Mouse (Mus musculus) liver, embryonic 12.5 days (tissue): Measurements from ENCODE around the gene Crisp4. TPM values are rescaled to one million over a fixed set of nuclear protein-coding genes. Genes with fewer than 3 reads are reported as not detected.

Source experiments
- ATAC-seq: fragments of 200-750 bp; cut with Nextera tagmentation; 2 replicates; pipeline ENCODE4 v1.8.0; 2017; ENCODE audit warnings: moderate number of reproducible peaks, mild to moderate bottlenecking, moderate library complexity
- H3K27ac ChIP-seq: fragments of 300-500 bp; sonication (generic); 2 replicates; pipeline ENCODE4 v1.5.1; 2016; ENCODE audit warnings: mild to moderate bottlenecking
- H3K27me3 ChIP-seq: fragments of 300-500 bp; sonication (generic); replicated peaks from 2 replicates; pipeline ENCODE4 v1.6.1; 2016; ENCODE audit warnings: mild to moderate bottlenecking, moderate library complexity
- H3K36me3 ChIP-seq: fragments of 300-500 bp; sonication (generic); 2 replicates; pipeline ENCODE4 v1.6.1; 2016; ENCODE audit warnings: mild to moderate bottlenecking, moderate library complexity
- H3K4me1 ChIP-seq: fragments of 300-500 bp; sonication (generic); 2 replicates; pipeline ENCODE4 v1.6.1; 2016
- H3K4me2 ChIP-seq: fragments of 300-500 bp; sonication (generic); 2 replicates; pipeline ENCODE4 v1.6.1; 2016; ENCODE audit warnings: mild to moderate bottlenecking, moderate library complexity
- H3K4me3 ChIP-seq: fragments of 300-500 bp; sonication (generic); 2 replicates; pipeline ENCODE4 v1.5.1; 2016; ENCODE audit warnings: mild to moderate bottlenecking, moderate library complexity
- H3K9ac ChIP-seq: fragments of 300-500 bp; sonication (generic); 2 replicates; pipeline ENCODE4 v1.6.1; 2016; ENCODE audit warnings: mild to moderate bottlenecking, moderate library complexity
- H3K9me3 ChIP-seq: fragments of 300-500 bp; sonication (generic); replicated peaks from 2 replicates; pipeline ENCODE4 v1.6.1; 2016; ENCODE audit warnings: mild to moderate bottlenecking, moderate library complexity
- WGBS: fragments of 180-500 bp; shearing (Covaris S2); methylation state at CpG from one replicate; pipeline ENCODE4 v1.1.7; 2016; ENCODE audit not compliant: insufficient replicate concordance; 5-methylcytosine and 5-hydroxymethylcytosine counted together
- polyA plus RNA-seq: library from polyadenylated mRNA; unstranded; fragments of >200 nt; fragmentation: Nextera tagmentation; extraction: Ambion mirVana; gene quantifications from 2 replicates; pipeline ENCODE4 v1.2.1, GENCODE M21; 2016

Gene Crisp4
- polyA plus RNA-seq = not detected in 2 replicates

GRCm38 (mm10) chr1:18145802-18146201 lies at the start of gene Crisp4:
Crisp4 (minus strand) TSS chr1:18145902.
- no peak within 1 kb of the TSS for H3K4me3 ChIP-seq
- H3K4me2 ChIP-seq = no peak within 1 kb of the TSS
- H3K9ac ChIP-seq = no peak within 1 kb of the TSS
- H3K27ac ChIP-seq = no peak within 1 kb of the TSS
- no peaks in the 10 kb centered on the region for H3K4me1 ChIP-seq
- no peaks in the 10 kb centered on the region for H3K9me3 ChIP-seq
- WGBS = 47% methylated on average over 3 of the region's 3 CpGs
- H3K36me3 ChIP-seq = no peaks in the 10 kb centered on the region
- no peak for ATAC-seq
- H3K27me3 ChIP-seq = no peaks in the 10 kb centered on the region

GRCm38 (mm10) chr1:18191719-18192118 lies 46.0 kb upstream of the Crisp4 start:
- no peaks in the 10 kb centered on the region for H3K27me3 ChIP-seq
- no peak overlapping the region for H3K4me3 ChIP-seq
- 36% methylated on average over 4 of the region's 4 CpGs for WGBS
- H3K4me1 ChIP-seq = no peaks in the 10 kb centered on the region
- no peak overlapping the region for H3K9ac ChIP-seq
- no peak for ATAC-seq
- no peaks in the 10 kb centered on the region for H3K9me3 ChIP-seq
- H3K36me3 ChIP-seq = no peaks in the 10 kb centered on the region
- no peak overlapping the region for H3K4me2 ChIP-seq
- H3K27ac ChIP-seq = no peak overlapping the region

DNA sequence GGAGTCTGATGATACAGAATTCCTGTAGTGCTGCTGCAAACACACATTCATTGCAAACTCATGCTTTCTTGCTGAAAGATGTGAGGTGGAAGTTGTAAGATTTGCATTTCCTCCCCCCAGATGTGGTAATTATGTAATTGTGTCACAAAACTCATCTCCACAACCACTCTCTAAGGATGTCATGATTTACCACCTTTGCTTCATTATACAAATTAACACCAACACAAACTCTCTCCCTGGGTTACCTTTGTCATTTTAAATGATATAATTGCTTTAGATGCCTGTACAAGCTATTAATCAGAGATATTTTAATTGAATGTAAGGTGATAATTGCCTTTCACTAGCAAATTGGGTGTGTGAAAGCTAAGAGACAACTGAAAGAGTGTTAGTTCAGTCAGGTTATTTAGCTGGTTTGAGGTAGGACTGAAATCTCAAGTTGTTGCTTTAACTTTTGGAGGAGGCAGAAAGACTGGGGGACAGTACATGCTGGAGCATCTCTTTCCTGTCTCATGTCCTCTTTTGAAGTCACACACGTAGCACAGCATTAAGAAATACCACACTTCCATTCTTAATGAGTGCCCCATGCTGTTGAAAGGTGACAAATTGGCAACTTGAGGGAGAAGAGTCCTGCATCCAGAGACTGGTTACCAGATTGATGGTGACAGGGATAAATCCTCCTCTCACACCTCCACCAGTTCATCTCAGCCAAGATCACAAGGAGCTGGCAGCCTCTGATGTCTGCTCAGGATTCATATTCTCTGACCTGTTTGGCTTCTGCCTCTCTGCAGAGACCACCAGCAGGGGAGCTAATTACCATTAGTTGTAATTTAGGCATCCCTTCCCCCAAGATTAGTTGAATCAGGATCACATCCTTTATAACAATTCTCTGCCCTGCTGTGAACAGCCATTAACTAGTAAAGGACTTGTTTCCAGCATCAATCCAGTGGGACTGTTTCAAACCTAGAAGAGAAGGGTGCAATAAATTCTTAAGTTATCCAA lies 45.3 kb upstream of the Crisp4 start:
- H3K27ac ChIP-seq = no peak overlapping the region
- no peaks in the 10 kb centered on the region for H3K4me1 ChIP-seq
- no peak for ATAC-seq
- H3K4me3 ChIP-seq = no peak overlapping the region
- no peaks in the 10 kb centered on the region for H3K9me3 ChIP-seq
- no peaks in the 10 kb centered on the region for H3K27me3 ChIP-seq
- no peaks in the 10 kb centered on the region for H3K36me3 ChIP-seq
- no peak overlapping the region for H3K4me2 ChIP-seq
- WGBS = 14% methylated on average over 1 of the region's 1 CpGs
- H3K9ac ChIP-seq = no peak overlapping the region

DNA sequence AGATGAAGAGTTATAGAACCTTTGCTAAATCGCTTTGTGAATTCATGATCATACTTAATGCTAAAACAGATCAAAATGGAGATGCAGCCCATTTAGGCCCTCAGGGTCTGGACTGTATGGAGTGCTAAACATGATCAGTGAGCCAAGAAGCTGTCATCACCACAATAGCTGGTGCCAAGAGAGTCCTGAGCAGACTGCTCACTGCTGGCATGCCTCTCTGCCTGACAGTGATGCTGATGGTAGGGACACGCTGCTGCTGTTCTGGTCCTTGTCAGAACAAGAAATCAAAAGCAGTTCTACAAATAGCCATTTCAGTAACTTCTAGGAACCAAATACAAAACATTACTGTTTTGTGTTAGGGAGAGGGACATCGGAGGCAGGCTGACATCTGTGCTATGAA lies 35.5 kb upstream of the Crisp4 start:
- Histone ChIP-seq H3K9me3 (no peaks in the 10 kb centered on the region), H3K36me3 (no peaks in the 10 kb centered on the region), H3K27me3 (no peaks in the 10 kb centered on the region), H3K27ac (no peak overlapping the region), H3K9ac (no peak overlapping the region), H3K4me2 (no peak overlapping the region), H3K4me1 (no peaks in the 10 kb centered on the region), H3K4me3 (no peak overlapping the region)
- ATAC-seq = no peak
- 68% methylated on average over 3 of the region's 3 CpGs for WGBS

DNA sequence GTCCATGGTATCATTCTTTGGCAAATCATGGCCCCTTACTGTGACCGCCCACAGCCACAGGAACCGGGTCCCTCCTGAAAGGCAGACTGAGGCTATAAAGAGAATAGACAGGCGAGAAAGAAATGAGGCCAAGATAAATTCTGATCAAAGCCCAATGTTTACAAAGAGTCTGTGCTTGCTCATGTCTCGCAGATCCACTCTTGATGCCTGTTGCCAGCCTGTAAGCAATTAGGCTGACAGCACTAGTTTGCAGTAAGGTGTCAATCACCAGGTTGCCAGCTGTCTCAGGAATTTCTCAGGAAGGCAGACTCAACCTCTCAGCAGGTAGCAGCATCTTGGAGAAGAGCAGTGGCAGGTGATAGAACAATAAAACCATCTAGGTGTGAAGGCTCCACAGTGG lies 24.9 kb upstream of the Crisp4 start:
- 61% methylated on average over 4 of the region's 4 CpGs for WGBS
- Histone ChIP-seq H3K36me3 (no peaks in the 10 kb centered on the region), H3K4me3 (no peak overlapping the region), H3K4me2 (no peak overlapping the region), H3K4me1 (no peaks in the 10 kb centered on the region), H3K9me3 (no peaks in the 10 kb centered on the region), H3K27ac (no peak overlapping the region), H3K9ac (no peak overlapping the region), H3K27me3 (no peaks in the 10 kb centered on the region)
- ATAC-seq = no peak

- H3K4me3 ChIP-seq = no peak overlapping the region
- H3K27me3 ChIP-seq = no peaks in the 10 kb centered on the region
- no peaks in the 10 kb centered on the region for H3K4me1 ChIP-seq
- 39% methylated on average over 1 of the region's 1 CpGs for WGBS
- H3K9me3 ChIP-seq = no peaks in the 10 kb centered on the region
- no peak overlapping the region for H3K9ac ChIP-seq
- H3K4me2 ChIP-seq = no peak overlapping the region
- ATAC-seq = no peak
- no peak overlapping the region for H3K27ac ChIP-seq
- H3K36me3 ChIP-seq = no peaks in the 10 kb centered on the region
These were observed 22.6 kb upstream of the Crisp4 start for GRCm38 (mm10) chr1:18168261-18168660.

DNA sequence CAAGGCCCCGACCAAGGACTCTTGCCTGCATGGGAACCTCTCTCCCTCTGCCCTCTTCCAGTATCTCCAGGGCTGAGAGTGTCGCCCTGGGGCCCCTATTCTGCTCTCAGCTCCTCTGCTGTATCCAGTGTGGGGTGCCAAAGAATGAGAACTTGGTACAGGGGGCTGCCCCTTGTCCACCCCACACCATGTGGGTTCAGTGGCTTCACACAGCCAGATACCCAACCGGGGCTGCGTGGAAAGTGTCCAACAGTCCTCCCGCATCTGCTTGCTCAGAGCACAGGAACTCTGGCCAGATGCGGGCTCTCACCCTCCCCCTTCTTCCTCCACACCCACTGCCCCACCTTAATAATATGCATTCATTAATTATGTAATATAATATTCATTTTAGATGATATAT lies 13.4 kb upstream of the Crisp4 start:
- no peak for ATAC-seq
- 64% methylated on average over 6 of the region's 6 CpGs for WGBS
- H3K9ac ChIP-seq = no peak overlapping the region

GRCm38 (mm10) chr1:18148211-18148610 lies 2.5 kb upstream of the Crisp4 start:
- H3K4me1 ChIP-seq = no peaks in the 10 kb centered on the region
- no peak overlapping the region for H3K4me3 ChIP-seq
- ATAC-seq = no peak
- no peak overlapping the region for H3K9ac ChIP-seq
- no peaks in the 10 kb centered on the region for H3K9me3 ChIP-seq
- no peak overlapping the region for H3K27ac ChIP-seq
- no peaks in the 10 kb centered on the region for H3K27me3 ChIP-seq
- no peaks in the 10 kb centered on the region for H3K36me3 ChIP-seq
- no peak overlapping the region for H3K4me2 ChIP-seq

More for the DNA sequence above, 13.4 kb upstream of the Crisp4 start:
- H3K27me3 ChIP-seq = no peaks in the 10 kb centered on the region
- H3K27ac ChIP-seq = no peak overlapping the region
- H3K4me3 ChIP-seq = no peak overlapping the region
- H3K9me3 ChIP-seq = no peaks in the 10 kb centered on the region
- no peak overlapping the region for H3K4me2 ChIP-seq
- no peaks in the 10 kb centered on the region for H3K4me1 ChIP-seq
- H3K36me3 ChIP-seq = no peaks in the 10 kb centered on the region

GRCm38 (mm10) chr1:18131691-18132090 lies 14.0 kb downstream of the Crisp4 start:
- H3K27ac ChIP-seq = no peak overlapping the region
- H3K27me3 ChIP-seq = no peaks in the 10 kb centered on the region
- no peaks in the 10 kb centered on the region for H3K4me1 ChIP-seq
- H3K4me3 ChIP-seq = no peak overlapping the region
- no peak for ATAC-seq
- 34% methylated on average over 4 of the region's 4 CpGs for WGBS
- no peaks in the 10 kb centered on the region for H3K36me3 ChIP-seq
- no peaks in the 10 kb centered on the region for H3K9me3 ChIP-seq
- H3K4me2 ChIP-seq = no peak overlapping the region
- no peak overlapping the region for H3K9ac ChIP-seq

- H3K4me3 ChIP-seq = no peak overlapping the region
- H3K4me1 ChIP-seq = no peaks in the 10 kb centered on the region
- H3K4me2 ChIP-seq = no peak overlapping the region
- ATAC-seq = no peak
- H3K36me3 ChIP-seq = no peaks in the 10 kb centered on the region
- H3K27me3 ChIP-seq = no peaks in the 10 kb centered on the region
- WGBS = 66% methylated on average over 4 of the region's 4 CpGs
- no peak overlapping the region for H3K9ac ChIP-seq
- no peaks in the 10 kb centered on the region for H3K9me3 ChIP-seq
- H3K27ac ChIP-seq = no peak overlapping the region
These were observed 15.7 kb downstream of the Crisp4 start for GRCm38 (mm10) chr1:18129983-18130382.

- 27% methylated on average over 5 of the region's 5 CpGs for WGBS
- Histone ChIP-seq H3K9me3 (no peaks in the 10 kb centered on the region), H3K9ac (no peak overlapping the region), H3K4me3 (no peak overlapping the region), H3K27ac (no peak overlapping the region), H3K27me3 (no peaks in the 10 kb centered on the region), H3K4me1 (no peaks in the 10 kb centered on the region), H3K4me2 (no peak overlapping the region), H3K36me3 (no peaks in the 10 kb centered on the region)
- no peak for ATAC-seq
These were observed 38.9 kb downstream of the Crisp4 start for GRCm38 (mm10) chr1:18106720-18107355.

- Histone ChIP-seq H3K27ac (no peak overlapping the region), H3K9ac (no peak overlapping the region), H3K4me1 (no peaks in the 10 kb centered on the region), H3K4me3 (no peak overlapping the region), H3K4me2 (no peak overlapping the region), H3K27me3 (no peaks in the 10 kb centered on the region), H3K9me3 (no peaks in the 10 kb centered on the region), H3K36me3 (no peaks in the 10 kb centered on the region)
- 49% methylated on average over 5 of the region's 5 CpGs for WGBS
- ATAC-seq = no peak
These were observed 39.7 kb downstream of the Crisp4 start for GRCm38 (mm10) chr1:18105866-18106529.
